Mouse (Mus musculus): ENCODE data around the gene Hes1.

- TF ChIP-seq CTCF (IDR thresholded peaks at IDR 0.05; ENCODE audit: low read depth) = no peak
- no peak for TF ChIP-seq EP300 (optimal IDR thresholded peaks at IDR 0.05)
Measured at GRCm38 (mm10) chr16:30068041-30069020, 4.1 kb downstream of the Hes1 start.

Measured in stomach, postnatal 0 days (tissue).